Mouse (Mus musculus) left cerebral cortex, adult 18-20 months (tissue): Measurements from ENCODE around the gene Adgre1. TPM values are rescaled to one million over a fixed set of nuclear protein-coding genes. Genes with fewer than 3 reads are reported as not detected.
"Not testable (repeated sequence)": the region's sequence is repeated elsewhere in the genome, so short reads cannot be mapped to it uniquely, and the experiment has no call there.

Experiments used
- DNase-seq, 2 experiments: peaks; one replicate each; pipeline ENCODE4 v3.0.0; 2021 to 2022; ENCODE audit warnings: low spot score in 2 of 2, mixed read lengths in 1 of 2
- long read RNA-seq, 2 experiments: library from polyadenylated mRNA; stranded (forward); transcript quantifications; one replicate each; pipeline ENCODE4 v2.0.0; 2021
- total RNA-seq, 2 experiments: library from RNA; stranded (reverse); gene quantifications; 2 replicates each; pipeline ENCODE4 v1.2.3; 2021

Adgre1 gene
- 1 to 10 TPM; 4.8 to 7.4 TPM for total RNA-seq
- long read RNA-seq, experiment 1, partial matches to known transcripts: 1 of 6 reads
- long read RNA-seq, experiment 1, other reads (novel, unspliced or antisense): 1 of 6 reads
- long read RNA-seq, experiment 2, transcript Adgre1-202 (22 exons, 3,238 nt): major isoform, 5 of 7 reads
- long read RNA-seq, experiment 2, partial matches to known transcripts: 0 of 7 reads
- long read RNA-seq, experiment 2, other reads (novel, unspliced or antisense): 2 of 7 reads

- DNase-seq: no peak
These were observed at the start of gene Adgre1 for GRCm38 (mm10) chr17:57358441-57358840. Gene Adgre1, plus strand, starts transcription at chr17:57358691.

DNA sequence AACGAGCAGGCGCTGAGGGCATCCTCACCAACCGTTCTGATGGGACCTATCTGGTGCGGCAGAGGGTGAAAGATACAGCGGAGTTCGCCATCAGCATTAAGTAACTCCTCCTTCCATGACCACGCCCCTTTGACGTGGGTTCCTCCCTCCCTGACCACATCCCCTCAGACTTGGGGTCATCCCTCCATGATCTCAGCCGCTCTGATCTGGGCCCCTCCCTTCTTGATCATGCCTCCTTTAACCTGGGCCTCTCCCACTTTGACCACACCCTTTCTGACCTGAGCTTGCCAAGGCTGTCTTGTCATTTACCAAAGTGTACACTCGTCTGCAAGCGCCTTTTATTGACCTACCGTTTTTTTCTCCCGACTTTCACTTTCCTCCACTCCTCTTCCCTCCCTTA is 46.7 kb upstream of the Adgre1 start:
- no peak for DNase-seq

DNA sequence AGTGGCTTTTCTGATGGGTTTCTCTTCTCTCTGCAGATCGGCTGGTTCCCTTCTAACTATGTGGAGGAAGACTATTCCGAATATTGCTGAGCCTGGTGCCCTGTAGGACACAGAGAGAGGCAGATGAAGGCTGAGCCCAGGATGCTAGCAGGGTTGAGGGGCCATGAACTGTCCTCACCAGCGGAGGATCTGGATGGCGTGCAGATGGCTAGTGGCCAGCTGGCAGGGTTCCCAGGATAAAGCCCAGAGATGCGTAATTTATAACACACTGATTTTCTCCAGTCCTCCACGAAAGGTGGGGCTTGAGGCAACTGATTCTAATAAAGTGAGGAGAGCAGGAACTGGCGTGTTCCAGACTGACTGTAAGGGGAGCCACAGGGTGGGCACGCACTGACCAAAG is 30.9 kb upstream of the Adgre1 start:
- no peak for DNase-seq

GRCm38 (mm10) chr17:57328944-57329343 is 29.5 kb upstream of the Adgre1 start:
- DNase-seq: no peak

DNA sequence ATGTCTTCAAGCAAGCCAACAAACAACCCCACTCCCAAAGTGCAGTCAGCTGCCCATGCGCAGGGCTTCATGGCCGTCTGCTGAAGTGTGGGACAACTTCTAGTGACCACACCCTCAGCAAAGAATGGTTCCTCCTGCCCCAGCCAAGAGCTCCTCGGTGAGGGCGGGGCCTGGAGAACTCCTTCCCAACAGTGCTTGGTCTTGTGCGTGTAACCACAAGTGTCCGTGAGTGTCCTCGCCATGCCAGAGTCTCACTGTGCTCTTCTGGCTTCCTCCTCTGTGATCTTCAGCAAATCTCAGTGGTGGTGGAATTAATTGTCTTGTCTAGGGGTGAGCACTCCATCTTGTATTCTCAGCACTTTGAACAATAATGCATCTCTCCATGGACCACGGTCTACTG is 27.5 kb upstream of the Adgre1 start:
- no peak for DNase-seq

DNA sequence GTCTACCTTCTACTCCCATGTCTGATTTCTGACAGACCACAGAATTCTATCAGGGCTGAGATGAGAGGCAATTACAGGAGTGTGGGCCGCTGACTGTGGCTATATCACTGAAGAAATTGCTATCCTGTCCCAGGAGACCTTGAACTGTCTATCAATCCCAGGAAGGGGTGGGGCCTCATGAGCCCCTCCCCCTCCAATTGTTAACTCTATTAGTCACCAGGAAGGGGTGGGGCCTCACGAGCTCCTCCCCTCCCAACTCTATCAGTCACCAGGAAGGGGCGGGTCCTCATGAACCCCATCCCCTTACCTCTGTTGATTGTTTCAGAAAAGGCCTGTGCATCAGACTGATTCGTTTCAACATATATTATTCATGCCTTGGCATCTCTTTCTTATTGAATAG is 26.2 kb upstream of the Adgre1 start:
- DNase-seq: no peak

DNA sequence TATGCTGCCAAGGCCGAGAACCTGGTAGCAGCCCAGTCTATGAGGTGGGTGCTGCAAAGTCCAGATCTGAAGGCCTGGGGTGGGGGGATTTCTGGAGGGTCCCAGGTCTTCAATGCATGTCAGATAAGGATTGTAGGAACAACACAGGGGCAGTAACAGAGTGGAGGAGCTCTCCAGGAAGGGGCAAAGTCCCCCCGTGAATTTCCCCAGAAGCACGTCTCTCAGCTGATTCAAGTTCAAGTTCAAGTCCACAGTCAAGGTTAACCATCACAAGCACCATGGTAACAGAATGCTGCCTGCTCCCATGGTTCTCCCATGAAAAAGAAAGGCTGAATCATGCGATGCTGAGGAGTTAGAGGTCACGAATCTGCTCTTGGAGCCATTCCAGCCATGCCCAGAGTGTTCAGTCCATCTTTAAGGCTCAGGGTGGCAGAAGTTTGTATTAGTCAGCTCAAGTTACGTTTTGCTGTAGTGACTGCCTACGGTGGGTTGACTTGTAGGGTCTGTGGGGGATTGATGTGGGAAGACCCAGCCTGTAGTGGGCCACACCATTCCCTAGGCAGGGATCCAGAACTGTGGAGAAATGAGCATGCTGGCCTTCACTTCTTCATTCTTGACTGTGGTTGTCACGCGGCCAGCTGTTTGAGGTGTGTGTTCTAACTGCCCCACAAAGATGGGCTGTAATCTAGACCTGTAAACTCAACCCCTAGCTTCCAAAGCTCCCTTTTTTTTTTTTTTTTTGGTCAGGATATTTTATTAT is 24.3 kb upstream of the Adgre1 start:
- DNase-seq: no peak

DNA sequence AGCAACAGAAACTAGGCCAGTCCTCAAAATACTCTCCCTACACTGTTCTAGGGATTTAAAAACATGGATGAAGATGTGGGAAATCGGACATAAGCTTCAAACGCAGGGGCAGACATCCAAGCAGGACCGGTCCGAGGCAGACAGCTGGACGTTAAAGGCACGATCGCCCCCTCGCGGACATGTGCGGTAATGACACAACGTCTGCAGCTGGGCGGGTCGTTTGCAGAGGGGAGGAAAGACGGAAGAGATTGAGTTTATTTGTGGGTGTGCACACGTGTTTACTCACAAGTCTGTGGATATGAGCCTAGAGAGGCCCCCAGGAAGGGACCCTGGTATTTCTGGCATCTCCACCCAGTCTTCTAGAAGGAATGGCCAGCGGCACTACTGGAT is 23.7 kb upstream of the Adgre1 start:
- peak; percentile 78 to 88 for DNase-seq

GRCm38 (mm10) chr17:57335194-57335593 is 23.3 kb upstream of the Adgre1 start:
- DNase-seq: not testable (repeated sequence)

DNA sequence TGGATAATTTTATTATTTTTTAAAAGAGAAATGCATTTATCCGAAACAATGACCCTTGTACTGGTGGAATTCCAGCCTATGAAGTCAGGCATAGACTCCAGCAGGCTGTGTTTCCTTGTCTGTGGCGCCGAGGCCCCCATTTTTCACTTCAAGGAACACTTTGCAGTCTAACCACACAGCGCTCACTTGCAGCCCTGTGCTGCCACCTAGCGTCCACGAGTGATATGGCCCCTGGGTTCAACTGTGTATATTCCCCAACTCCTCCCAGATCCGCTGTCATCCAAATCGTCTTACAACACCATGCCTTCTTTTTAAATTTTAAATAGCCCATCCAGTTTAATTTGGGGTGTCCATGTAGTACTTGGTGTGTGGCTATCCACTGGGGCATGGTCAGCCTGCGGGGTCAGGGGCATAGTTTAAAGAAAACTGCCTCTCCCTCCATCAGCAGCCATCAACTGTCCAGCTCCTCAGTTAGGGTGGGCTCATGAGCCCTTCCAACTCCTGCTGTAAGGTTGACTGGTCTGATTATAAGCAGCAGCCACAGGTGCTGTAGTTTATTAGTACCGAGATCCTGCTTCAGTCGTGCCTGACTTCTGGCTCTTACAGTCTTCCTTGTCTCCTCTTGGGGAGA is 22.7 kb upstream of the Adgre1 start:
- peak; percentile 87 to 93 for DNase-seq

DNA sequence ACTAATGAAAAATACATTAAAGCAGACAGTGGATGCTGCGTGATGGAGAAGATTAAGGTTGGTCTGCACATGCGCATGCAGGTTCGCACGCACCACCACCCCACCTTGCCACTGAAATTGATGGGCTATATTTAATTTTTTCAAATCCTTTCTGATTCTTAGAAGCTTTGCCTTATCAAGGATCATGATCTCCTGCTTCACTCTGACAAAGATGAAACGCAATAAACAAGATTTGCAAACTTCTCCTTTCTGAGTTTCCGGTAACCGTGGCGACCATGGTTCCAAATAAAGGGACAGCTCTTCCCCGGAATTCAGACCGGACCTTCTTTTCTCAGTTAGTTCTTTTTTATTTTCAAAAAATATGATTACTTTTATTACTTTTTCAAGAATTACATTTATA is 20.5 kb upstream of the Adgre1 start:
- DNase-seq: no peak

DNA sequence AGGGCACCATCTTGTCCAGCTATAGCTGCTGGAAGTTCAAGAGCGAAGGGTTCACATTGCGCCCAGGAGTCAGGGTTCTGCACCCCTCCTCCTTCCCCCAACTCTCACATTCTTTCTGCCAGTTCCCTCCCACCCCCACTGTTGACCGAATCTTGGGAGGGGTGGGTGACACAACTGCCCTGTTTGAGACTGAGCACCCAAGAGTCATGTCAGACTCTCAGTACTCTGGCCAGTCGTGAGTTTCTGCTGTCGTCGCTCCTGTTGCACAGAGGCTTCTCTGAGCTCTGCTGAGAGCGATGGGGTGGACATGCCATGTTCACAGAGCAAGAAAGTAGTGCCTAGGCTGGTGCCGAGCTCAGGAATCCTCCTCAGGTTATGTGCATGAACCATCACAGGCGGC is 19.2 kb upstream of the Adgre1 start:
- DNase-seq: no peak

DNA sequence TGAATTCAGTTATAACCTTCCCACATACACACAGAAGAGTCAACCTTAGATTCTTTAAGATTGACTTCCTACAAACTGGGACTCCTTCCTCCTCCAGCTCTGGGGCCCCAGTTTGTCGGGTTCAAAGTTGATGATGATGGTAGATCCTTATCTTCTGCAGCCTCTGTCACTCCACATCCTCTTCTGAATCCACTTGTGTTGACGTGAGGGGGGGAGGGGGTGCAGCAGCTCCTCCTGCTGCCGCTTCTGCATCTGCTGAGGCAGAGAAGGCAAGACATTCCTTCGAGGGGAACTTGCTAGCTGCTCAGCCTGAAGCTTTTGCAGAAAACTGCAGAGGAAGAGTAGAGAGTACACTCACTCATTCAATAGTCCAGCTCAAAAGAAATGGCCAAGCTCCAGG is 16.9 kb upstream of the Adgre1 start:
- DNase-seq: no peak

DNA sequence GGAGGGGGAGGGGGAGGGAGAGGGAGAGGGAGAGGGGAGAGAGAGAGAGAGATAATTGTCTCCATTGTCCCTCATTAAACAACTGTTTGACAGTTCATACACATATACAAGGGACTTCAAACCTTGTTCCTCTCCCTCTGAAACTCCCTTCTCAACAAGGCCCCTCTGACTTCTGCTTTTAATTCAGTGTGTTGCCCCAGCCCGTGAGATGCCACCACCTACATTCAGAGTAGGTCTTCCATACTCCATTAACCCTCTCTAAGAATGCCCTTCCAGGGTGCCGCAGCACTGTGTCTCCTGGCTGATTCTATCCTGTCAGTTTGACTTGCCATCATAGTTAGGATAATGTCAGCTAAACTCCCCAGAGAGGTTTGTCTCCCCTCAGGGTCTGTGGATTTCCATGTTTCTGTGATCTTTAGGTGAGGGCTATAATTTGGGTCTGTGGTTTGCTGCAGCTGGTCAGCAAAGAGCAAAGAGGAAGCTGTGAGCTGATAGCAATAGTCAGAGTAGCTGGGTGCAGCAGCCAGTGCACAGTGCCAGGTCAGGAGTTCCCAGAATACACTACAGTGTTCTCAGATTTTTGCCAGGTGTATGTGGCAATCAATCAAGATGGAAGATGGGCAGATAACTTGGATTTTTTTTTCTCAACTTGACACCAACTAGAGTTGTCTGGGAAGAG is 14.3 kb upstream of the Adgre1 start:
- DNase-seq: no peak

DNA sequence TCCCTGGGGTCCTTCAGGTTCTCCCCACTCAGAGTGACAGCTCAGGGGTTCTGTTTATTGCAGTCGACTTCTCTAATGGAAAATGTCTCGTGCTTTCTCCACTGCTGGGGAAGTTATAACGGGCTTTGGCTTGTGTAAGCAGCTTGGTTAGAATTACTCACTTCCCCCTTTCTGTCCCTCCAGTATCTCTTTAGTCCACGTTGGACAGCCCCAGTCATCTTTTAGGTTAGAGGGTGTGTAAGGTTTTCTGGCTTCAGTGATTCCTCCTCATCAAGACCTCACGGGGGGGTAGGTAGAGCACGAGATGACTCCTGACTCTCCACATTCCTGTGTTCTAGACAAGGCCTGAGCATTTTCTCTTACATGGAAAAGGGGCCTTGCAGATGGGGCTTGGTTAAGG is 11.5 kb upstream of the Adgre1 start:
- no peak for DNase-seq

DNA sequence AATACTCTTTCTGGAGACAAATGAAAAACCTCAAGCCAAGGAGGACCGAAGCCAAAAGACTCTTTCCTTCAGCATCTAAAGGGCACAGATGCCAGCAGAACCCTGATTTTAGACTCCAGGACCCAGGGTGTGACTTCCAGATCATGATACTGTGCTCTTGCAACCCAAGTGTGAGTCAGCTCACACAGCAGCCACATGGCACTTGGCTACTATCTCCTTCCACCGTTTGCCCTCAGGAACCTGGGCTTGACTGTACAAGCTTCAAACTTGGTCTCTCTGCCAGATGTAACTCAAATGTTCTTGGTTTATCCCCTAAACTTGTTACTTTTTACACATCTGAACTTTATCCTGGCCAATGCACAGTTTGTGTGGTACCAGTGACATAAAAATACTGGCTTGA is 10.7 kb upstream of the Adgre1 start:
- no peak for DNase-seq

GRCm38 (mm10) chr17:57349067-57349466 is 9.4 kb upstream of the Adgre1 start:
- no peak for DNase-seq

DNA sequence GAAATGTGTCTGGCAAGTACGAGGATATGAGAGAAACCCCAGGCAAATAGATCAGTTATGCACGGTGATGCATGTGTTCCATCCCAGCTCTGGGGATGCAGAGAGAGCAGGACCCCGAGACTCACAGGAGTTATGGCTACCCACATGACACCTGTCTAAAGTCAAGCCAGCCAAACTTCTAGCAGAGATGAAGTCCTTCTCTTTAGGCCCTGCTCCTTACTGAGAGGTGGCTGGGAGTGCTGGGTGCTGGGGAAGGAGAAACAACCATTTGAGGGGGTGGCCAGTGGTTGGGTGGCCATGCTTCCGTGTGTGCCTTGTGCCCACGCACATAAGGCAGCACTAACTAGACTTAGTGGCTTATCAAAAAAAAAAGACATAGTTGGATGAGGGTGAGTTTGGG is 8.3 kb upstream of the Adgre1 start:
- no peak for DNase-seq

DNA sequence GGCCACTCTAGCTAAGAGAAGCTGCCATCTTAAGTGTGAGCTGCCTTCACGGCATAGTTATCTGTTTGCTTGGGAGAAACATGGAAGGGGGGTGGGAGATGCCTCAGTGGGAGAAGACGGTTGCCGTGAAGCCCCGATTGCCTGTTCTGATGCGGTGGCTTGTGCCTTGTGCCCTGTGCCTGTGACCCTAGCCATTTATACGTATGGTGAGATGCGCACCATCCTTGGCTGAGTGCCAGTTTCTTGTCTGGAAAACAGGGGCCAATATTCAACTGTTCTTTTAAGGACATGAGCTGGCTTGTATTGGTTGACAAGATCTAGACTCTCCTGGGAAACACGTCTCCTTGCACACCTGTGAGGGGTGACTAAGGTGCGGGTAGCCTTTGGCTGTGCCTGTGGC is 7.4 kb upstream of the Adgre1 start:
- DNase-seq: no peak

DNA sequence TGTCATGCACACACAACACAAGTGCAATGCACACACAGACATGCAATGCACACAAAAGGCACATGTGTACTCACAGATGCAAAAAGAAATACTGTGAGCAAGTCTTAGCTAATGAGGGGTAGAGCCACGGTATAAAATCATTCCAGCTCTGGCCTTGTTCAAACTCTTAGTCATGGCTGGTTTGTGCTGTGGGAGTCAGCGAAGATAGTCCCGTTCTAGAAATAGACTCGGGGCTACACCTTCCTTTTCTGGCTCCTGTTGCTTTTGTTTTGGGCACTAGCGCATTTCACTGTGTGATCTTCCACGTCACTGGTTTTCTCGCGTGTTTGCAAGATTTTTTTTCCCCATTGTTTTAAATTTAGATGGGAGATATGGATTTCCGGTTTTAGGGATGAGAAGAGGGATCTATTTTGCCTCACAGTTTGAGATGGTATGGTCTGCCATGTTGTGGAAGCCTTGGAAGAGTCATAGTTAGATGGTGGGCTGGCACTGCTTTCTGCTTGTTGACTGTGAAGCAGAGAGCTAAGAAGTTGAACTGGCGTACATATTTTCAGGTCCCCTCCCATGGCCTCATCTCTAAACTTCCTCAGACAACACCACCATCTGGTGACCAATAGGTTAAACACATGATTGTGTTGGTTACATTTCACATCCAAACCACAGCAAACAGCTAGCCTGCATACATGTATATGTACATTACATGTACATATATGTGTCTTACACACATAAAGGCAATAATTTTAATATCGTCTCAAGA is 1.2 kb downstream of the Adgre1 start:
- no peak for DNase-seq
